Mouse (Mus musculus): ENCODE measurements around the gene Itfg1.

GRCm38 (mm10) chr8:85845887-85846286 lies 5.2 kb upstream of the Itfg1 start:
- TF ChIP-seq POLR2A (IDR thresholded peaks at IDR 0.05; ENCODE audit: insufficient read length, low read depth), result no peak
- no peak for TF ChIP-seq E2F4 (IDR thresholded peaks at IDR 0.05; ENCODE audit: insufficient read depth)
- TF ChIP-seq USF1 (IDR thresholded peaks at IDR 0.05; ENCODE audit: low read depth), result no peak
- TF ChIP-seq POLR2AphosphoS2 (IDR thresholded peaks at IDR 0.05; ENCODE audit: insufficient read length, low read depth), result no peak
- TF ChIP-seq REST (IDR thresholded peaks at IDR 0.05; ENCODE audit: insufficient read depth, insufficient read length), result no peak
- no peak for TF ChIP-seq MYOG (IDR thresholded peaks at IDR 0.05; ENCODE audit: control insufficient read depth in 1 of 3, insufficient read depth in 1 of 3, insufficient read length in 2 of 3, low read depth in 2 of 3)

Data from myocyte (in vitro differentiated cells).